Mouse (Mus musculus): ENCODE measurements around the gene Hamp2. TPM values are rescaled to one million over a fixed set of nuclear protein-coding genes. Genes with fewer than 3 reads are reported as not detected.

The Hamp2 gene
- polyA plus RNA-seq, 1 experiment = not detected

DNA sequence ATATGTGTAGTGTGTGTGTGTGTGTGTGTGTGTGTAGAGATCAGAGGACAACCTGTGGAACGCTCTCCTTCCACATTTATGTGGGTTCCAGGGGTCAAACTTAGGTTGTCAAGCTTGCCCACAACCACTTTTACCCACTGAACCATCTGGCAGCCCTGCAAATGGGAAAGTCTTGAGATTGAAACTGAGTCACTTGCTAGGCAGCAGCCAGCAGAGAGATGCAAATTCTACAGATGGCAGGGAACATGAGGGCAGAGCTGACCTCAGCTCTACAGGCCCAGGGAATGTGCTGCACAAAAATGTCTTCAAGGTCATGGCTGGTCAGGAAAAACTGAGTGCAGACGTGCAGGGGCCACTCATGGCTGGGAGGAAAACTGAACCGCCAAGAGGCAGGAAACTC is 43.1 kb downstream of the Hamp2 start:
- Histone ChIP-seq H3K9ac (ENCODE audit: low read depth, poor library complexity, severe bottlenecking) (no peak overlapping the region), H3K36me3 (ENCODE audit: control insufficient read depth, insufficient read depth, low read length, poor library complexity, severe bottlenecking) (no peaks in the 10 kb centered on the region), H3K4me3 (ENCODE audit: low read depth, low read length) (no peak overlapping the region), H3K27ac (ENCODE audit: insufficient read depth, low read length) (no peak overlapping the region), H3K4me1 (ENCODE audit: control insufficient read depth, insufficient read depth, low read length) (no peaks in the 10 kb centered on the region), H3K9me3 (replicated peaks; ENCODE audit: control insufficient read depth, insufficient read depth, low read length, poor library complexity, severe bottlenecking) (no peaks in the 10 kb centered on the region), H3K27me3 (ENCODE audit: control insufficient read depth, insufficient read depth, low read length, poor library complexity, severe bottlenecking) (no peaks in the 10 kb centered on the region)
- TF ChIP-seq EP300 (IDR thresholded peaks at IDR 0.05; ENCODE audit: insufficient read depth, low read depth, low read length) = no peak

DNA sequence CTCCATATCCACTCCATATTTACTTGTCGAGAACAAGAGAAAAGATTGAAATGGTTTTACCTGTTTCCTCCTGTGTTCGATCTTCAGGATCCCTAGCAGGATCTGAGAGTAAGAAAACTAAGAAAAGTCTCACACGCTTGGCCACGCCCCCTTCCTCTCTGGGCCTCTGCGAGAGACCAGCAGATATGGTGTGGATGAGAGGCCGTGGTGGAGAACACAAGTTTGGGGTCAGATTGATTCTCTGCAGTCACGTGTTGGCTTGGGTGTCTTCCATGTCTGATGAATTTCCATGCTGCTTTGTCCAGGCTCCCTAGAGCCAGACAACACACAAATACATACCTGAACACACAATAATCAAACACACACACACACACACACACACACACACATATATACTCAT is 44.3 kb downstream of the Hamp2 start, which contains the start of gene Cd22:
Gene Cd22, minus strand, starts transcription at position 167 of the 400 bp plus-strand sequence.
- Histone ChIP-seq H3K27me3 (ENCODE audit: control insufficient read depth, insufficient read depth, low read length, poor library complexity, severe bottlenecking) (no peaks in the 10 kb centered on the region), H3K4me3 (ENCODE audit: low read depth, low read length) (no peak within 1 kb of the TSS), H3K36me3 (ENCODE audit: control insufficient read depth, insufficient read depth, low read length, poor library complexity, severe bottlenecking) (no peaks in the 10 kb centered on the region), H3K4me1 (ENCODE audit: control insufficient read depth, insufficient read depth, low read length) (no peaks in the 10 kb centered on the region), H3K27ac (ENCODE audit: insufficient read depth, low read length) (no peak within 1 kb of the TSS), H3K9ac (ENCODE audit: low read depth, poor library complexity, severe bottlenecking) (no peak within 1 kb of the TSS), H3K9me3 (replicated peaks; ENCODE audit: control insufficient read depth, insufficient read depth, low read length, poor library complexity, severe bottlenecking) (no peaks in the 10 kb centered on the region)
- TF ChIP-seq CTCF (IDR thresholded peaks at IDR 0.05; ENCODE audit: low read depth, low read length) (no peak), POLR2A (IDR thresholded peaks at IDR 0.05; ENCODE audit: insufficient read depth, low read length) (no peak), EP300 (IDR thresholded peaks at IDR 0.05; ENCODE audit: insufficient read depth, low read depth, low read length) (no peak)

DNA sequence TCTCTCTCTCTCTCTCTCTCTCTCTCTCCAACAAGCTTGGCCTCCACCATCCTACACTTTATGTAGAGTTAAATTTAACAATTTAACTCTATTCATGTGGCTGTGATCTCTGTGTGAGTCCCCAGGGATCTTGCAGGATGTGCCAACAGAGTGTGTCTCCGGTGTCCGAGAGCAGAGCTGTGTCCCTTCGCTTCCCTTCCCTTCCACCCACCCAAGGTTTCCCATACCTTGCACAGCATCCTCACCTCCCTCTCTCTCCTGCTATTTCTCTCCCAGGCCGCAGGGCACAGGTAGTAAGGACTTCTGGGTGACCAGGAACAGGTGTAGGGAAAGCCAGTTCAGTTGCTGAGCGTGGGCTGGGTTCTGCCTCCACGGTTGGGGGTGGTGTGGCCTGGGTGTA is 45.5 kb downstream of the Hamp2 start:
- H3K27me3 ChIP-seq (ENCODE audit: control insufficient read depth, insufficient read depth, low read length, poor library complexity, severe bottlenecking) = no peaks in the 10 kb centered on the region
- no peaks in the 10 kb centered on the region for H3K9me3 ChIP-seq (replicated peaks; ENCODE audit: control insufficient read depth, insufficient read depth, low read length, poor library complexity, severe bottlenecking)
- H3K27ac ChIP-seq (ENCODE audit: insufficient read depth, low read length) = no peak overlapping the region
- TF ChIP-seq POLR2A (IDR thresholded peaks at IDR 0.05; ENCODE audit: insufficient read depth, low read length) (no peak), CTCF (IDR thresholded peaks at IDR 0.05; ENCODE audit: low read depth, low read length) (no peak), EP300 (IDR thresholded peaks at IDR 0.05; ENCODE audit: insufficient read depth, low read depth, low read length) (no peak)
- no peaks in the 10 kb centered on the region for H3K36me3 ChIP-seq (ENCODE audit: control insufficient read depth, insufficient read depth, low read length, poor library complexity, severe bottlenecking)
- no peaks in the 10 kb centered on the region for H3K4me1 ChIP-seq (ENCODE audit: control insufficient read depth, insufficient read depth, low read length)
- no peak overlapping the region for H3K4me3 ChIP-seq (ENCODE audit: low read depth, low read length)
- H3K9ac ChIP-seq (ENCODE audit: low read depth, poor library complexity, severe bottlenecking) = no peak overlapping the region

DNA sequence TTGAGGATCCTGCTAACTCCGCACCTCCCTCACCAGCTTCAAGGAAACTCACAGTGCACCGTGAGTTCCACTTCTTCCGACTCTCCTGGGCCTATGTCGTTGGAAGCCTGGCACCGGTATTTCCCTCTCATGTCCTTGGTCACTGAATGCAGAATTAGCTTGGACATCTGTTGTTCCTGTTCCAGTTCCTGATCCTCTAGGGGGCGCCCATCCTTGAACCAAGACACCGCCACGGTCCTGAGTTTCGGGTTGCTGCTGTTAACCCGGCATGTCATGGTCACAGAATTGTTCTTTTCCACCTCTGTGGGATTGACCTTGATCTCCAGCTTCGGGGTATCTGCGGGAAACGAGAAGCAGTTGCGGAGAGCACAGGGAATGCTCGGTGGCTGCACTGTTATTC is 51.4 kb downstream of the Hamp2 start:
- Histone ChIP-seq H3K9ac (ENCODE audit: low read depth, poor library complexity, severe bottlenecking) (no peak overlapping the region), H3K27me3 (ENCODE audit: control insufficient read depth, insufficient read depth, low read length, poor library complexity, severe bottlenecking) (no peaks in the 10 kb centered on the region), H3K36me3 (ENCODE audit: control insufficient read depth, insufficient read depth, low read length, poor library complexity, severe bottlenecking) (no peaks in the 10 kb centered on the region), H3K9me3 (replicated peaks; ENCODE audit: control insufficient read depth, insufficient read depth, low read length, poor library complexity, severe bottlenecking) (no peaks in the 10 kb centered on the region), H3K4me3 (ENCODE audit: low read depth, low read length) (peak overlapping the region; percentile 37), H3K4me1 (ENCODE audit: control insufficient read depth, insufficient read depth, low read length) (peaks cover 2% of the 10 kb centered on the region), H3K27ac (ENCODE audit: insufficient read depth, low read length) (no peak overlapping the region)
- TF ChIP-seq EP300 (IDR thresholded peaks at IDR 0.05; ENCODE audit: insufficient read depth, low read depth, low read length) (no peak), CTCF (IDR thresholded peaks at IDR 0.05; ENCODE audit: low read depth, low read length) (peak; percentile 79)

Other genes starting within 250 kb of the Hamp2 start
- gene 2200002J24Rik, start 225.8 kb downstream of the Hamp2 start, polyA plus RNA-seq (2011; ENCODE audit: insufficient read depth, insufficient read length, low read depth, missing spikeins) = not detected in 2 replicates
- gene Atp4a, start 212.5 kb downstream of the Hamp2 start, polyA plus RNA-seq (2011; ENCODE audit: insufficient read depth, insufficient read length, low read depth, missing spikeins) = 1.4 and 1.6 TPM in 2 replicates
- gene Tmem147, start 195.1 kb downstream of the Hamp2 start, polyA plus RNA-seq (2011; ENCODE audit: insufficient read depth, insufficient read length, low read depth, missing spikeins) = 66.7 and 75.8 TPM in 2 replicates
- not detected in 2 replicates for gene Gapdhs, start 181.0 kb downstream of the Hamp2 start, polyA plus RNA-seq (2011; ENCODE audit: insufficient read depth, insufficient read length, low read depth, missing spikeins)
- 12.4 and 14.6 TPM in 2 replicates for gene Sbsn, start 173.2 kb downstream of the Hamp2 start, polyA plus RNA-seq (2011; ENCODE audit: insufficient read depth, insufficient read length, low read depth, missing spikeins)
- gene Dmkn, start 160.9 kb downstream of the Hamp2 start, polyA plus RNA-seq (2011; ENCODE audit: insufficient read depth, insufficient read length, low read depth, missing spikeins) = 0.70 and 0.99 TPM in 2 replicates
- 5.0 and 9.1 TPM in 2 replicates for gene Krtdap, start 136.8 kb downstream of the Hamp2 start, polyA plus RNA-seq (2011; ENCODE audit: insufficient read depth, insufficient read length, low read depth, missing spikeins)
- gene Ffar2, start 100.9 kb downstream of the Hamp2 start, polyA plus RNA-seq (2011; ENCODE audit: insufficient read depth, insufficient read length, low read depth, missing spikeins) = not detected in 2 replicates
- not detected in 2 replicates for gene Ffar3, start 68.5 kb downstream of the Hamp2 start, polyA plus RNA-seq (2011; ENCODE audit: insufficient read depth, insufficient read length, low read depth, missing spikeins)
- not detected in 2 replicates for gene Ffar1, start 63.1 kb downstream of the Hamp2 start, polyA plus RNA-seq (2011; ENCODE audit: insufficient read depth, insufficient read length, low read depth, missing spikeins)
- gene Cd22, start 44.3 kb downstream of the Hamp2 start, polyA plus RNA-seq (2011; ENCODE audit: insufficient read depth, insufficient read length, low read depth, missing spikeins) = not detected in 2 replicates
- 0.85 TPM in 1 of 2 replicates, not detected in the other for gene Mag, start 9.8 kb downstream of the Hamp2 start, polyA plus RNA-seq (2011; ENCODE audit: insufficient read depth, insufficient read length, low read depth, missing spikeins)
- not detected in 2 replicates for gene Hamp, start 19.4 kb upstream of the Hamp2 start, polyA plus RNA-seq (2011; ENCODE audit: insufficient read depth, insufficient read length, low read depth, missing spikeins)
- 62.7 and 71.4 TPM in 2 replicates for gene Usf2, start 32.1 kb upstream of the Hamp2 start, polyA plus RNA-seq (2011; ENCODE audit: insufficient read depth, insufficient read length, low read depth, missing spikeins)
- gene Lsr, start 48.8 kb upstream of the Hamp2 start, polyA plus RNA-seq (2011; ENCODE audit: insufficient read depth, insufficient read length, low read depth, missing spikeins) = 39.1 and 42.9 TPM in 2 replicates
- gene Fam187b, start 49.1 kb upstream of the Hamp2 start, polyA plus RNA-seq (2011; ENCODE audit: insufficient read depth, insufficient read length, low read depth, missing spikeins) = 3.4 and 3.5 TPM in 2 replicates
- 4.9 and 6.0 TPM in 2 replicates for gene Fxyd5, start 117.8 kb upstream of the Hamp2 start, polyA plus RNA-seq (2011; ENCODE audit: insufficient read depth, insufficient read length, low read depth, missing spikeins)
- not detected in 2 replicates for gene Fxyd7, start 126.8 kb upstream of the Hamp2 start, polyA plus RNA-seq (2011; ENCODE audit: insufficient read depth, insufficient read length, low read depth, missing spikeins)
- gene Fxyd1, start 132.5 kb upstream of the Hamp2 start, polyA plus RNA-seq (2011; ENCODE audit: insufficient read depth, insufficient read length, low read depth, missing spikeins) = 2.1 TPM in 2 replicates
- 0.88 TPM in 1 of 2 replicates, not detected in the other for gene Lgi4, start 134.7 kb upstream of the Hamp2 start, polyA plus RNA-seq (2011; ENCODE audit: insufficient read depth, insufficient read length, low read depth, missing spikeins)
- gene Fxyd3, start 152.0 kb upstream of the Hamp2 start, polyA plus RNA-seq (2011; ENCODE audit: insufficient read depth, insufficient read length, low read depth, missing spikeins) = 1.9 TPM in 1 of 2 replicates, not detected in the other
- gene Hpn, start 190.6 kb upstream of the Hamp2 start, polyA plus RNA-seq (2011; ENCODE audit: insufficient read depth, insufficient read length, low read depth, missing spikeins) = 27.6 and 28.7 TPM in 2 replicates
- gene Scn1b, start 202.3 kb upstream of the Hamp2 start, polyA plus RNA-seq (2011; ENCODE audit: insufficient read depth, insufficient read length, low read depth, missing spikeins) = 26.1 and 27.5 TPM in 2 replicates
- gene Gramd1a, start 231.2 kb upstream of the Hamp2 start, polyA plus RNA-seq (2011; ENCODE audit: insufficient read depth, insufficient read length, low read depth, missing spikeins) = 52.0 and 54.9 TPM in 2 replicates

All from ES-Bruce4 (cell line).